Mouse (Mus musculus) thymus, adult 2 months (tissue): ENCODE results near the gene Cryab.

Source experiments
- CTCF ChIP-seq: fragments of 200-500 bp; IDR thresholded peaks from 2 replicates; pipeline ENCODE4 v1.5.1; 2012; ENCODE audit warnings: mild to moderate bottlenecking, control low read depth, low read length, moderate library complexity, borderline replicate concordance; ENCODE audit not compliant: control insufficient read depth, poor library complexity, insufficient read depth; ENCODE audit errors: extremely low read depth
- POLR2A ChIP-seq: fragments of 200-500 bp; IDR thresholded peaks from 2 replicates; pipeline ENCODE4 v1.6.1; 2012; ENCODE audit warnings: mild to moderate bottlenecking, low read length, control low read depth, moderate library complexity; ENCODE audit not compliant: control insufficient read depth, poor library complexity, insufficient read depth; ENCODE audit errors: extremely low read depth

- no peak for TF ChIP-seq CTCF
- no peak for TF ChIP-seq POLR2A
Measured at GRCm38 (mm10) chr9:50738914-50739870, 11.9 kb upstream of the Cryab start, which contains the start of gene Dixdc1.
